11 mouse cellular contexts compared by ENCODE assay signal in genomic region chr7:133781583-133781982, GRCm38 (mm10). TPM values are rescaled to one million over a fixed set of nuclear protein-coding genes. Genes with fewer than 3 reads are reported as not detected.
"Had no signal": no experiment of that assay in that cellular context is flagged by ENCODE, and none has a peak within 500 bp of the region (broad histone marks: within the 10 kb centered on the region; RNA-seq: fewer than 3 reads in every experiment).

No protein-coding gene starts in this region.

- H3K9ac ChIP-seq: limb, embryonic 13.5 days; lung, embryonic 14.5 days; midbrain, embryonic 13.5 days had no signal

- H3K4me2 ChIP-seq: limb, embryonic 13.5 days; lung, embryonic 14.5 days; midbrain, embryonic 13.5 days had no signal

- ATAC-seq: midbrain, embryonic 13.5 days had no signal

- H3K4me3 ChIP-seq: layer of hippocampus, adult 2 months; limb, embryonic 13.5 days; midbrain, embryonic 13.5 days had no signal

- DNase-seq: kidney, adult 18-20 months; kidney, postnatal 10 days; kidney, postnatal 4 days; left cerebral cortex, postnatal 4 days; lung, embryonic 14.5 days; right cerebral cortex, postnatal 14 days had no signal

- H3K27me3 ChIP-seq: midbrain, embryonic 13.5 days had no signal

- H3K27ac ChIP-seq: layer of hippocampus, adult 2 months; limb, embryonic 13.5 days; midbrain, embryonic 13.5 days had no signal

- H3K9me3 ChIP-seq: limb, embryonic 13.5 days; midbrain, embryonic 13.5 days had no signal

- H3K36me3 ChIP-seq: limb, embryonic 13.5 days; midbrain, embryonic 13.5 days had no signal

RNA-seq across cellular contexts. Expression of gene Fank1, which starts 4.9 kb away (rescaled TPM):
- total RNA-seq: liver, adult 2 months had no signal
- polyA plus RNA-seq: liver, adult 2 months; liver, embryonic 16.5 days had no signal
